Mouse (Mus musculus) left cerebral cortex, postnatal 25 days (tissue): ENCODE measurements around the gene Lsm14b. TPM values are rescaled to one million over a fixed set of nuclear protein-coding genes. Genes with fewer than 3 reads are reported as not detected.
A peak's percentile ranks its signal among the peaks of the same experiment; 100 is the strongest.

Experiments
- DNase-seq, 2 experiments: peaks; one replicate each; pipeline ENCODE4 v3.0.0; 2022; ENCODE audit warnings: low spot score in 2 of 2, mixed read lengths in 1 of 2
- intact Hi-C: fragments of 180-260 bp; cut with DNase I; formaldehyde crosslinking; loops from one replicate; pipeline ENCODE4 v1.15.1; 2025
- total RNA-seq, 2 experiments: library from RNA; stranded (reverse); gene quantifications; 2 replicates each; pipeline ENCODE4 v1.2.3; 2021

Gene Lsm14b
- total RNA-seq, 2 experiments from 2014 or later, result 116 to 118 TPM

GRCm38 (mm10) chr2:180010686-180011085, 14.1 kb upstream of the Lsm14b start:
- intact Hi-C loops, result no loop called here
- no peak for DNase-seq

DNA sequence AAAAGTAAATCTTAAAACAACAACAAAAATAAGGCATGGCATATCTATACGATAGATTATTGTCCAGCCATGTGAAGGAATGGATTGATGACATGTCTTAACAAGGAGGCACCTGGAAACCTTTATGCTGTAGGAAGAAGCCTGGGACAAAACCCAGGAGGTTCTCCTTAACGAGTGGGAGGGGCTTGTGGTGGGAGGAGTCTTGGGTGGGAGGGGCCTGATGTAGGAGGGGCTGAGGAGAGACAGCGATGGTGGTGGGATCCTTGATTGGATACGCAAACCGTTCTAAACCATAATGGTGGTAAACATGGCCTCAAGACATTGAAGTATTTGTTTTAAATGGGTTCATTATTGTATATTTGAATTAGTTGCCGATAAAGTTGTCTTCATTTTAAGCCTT, 13.4 kb upstream of the Lsm14b start:
- intact Hi-C loops, result no loop called here
- DNase-seq, result no peak

GRCm38 (mm10) chr2:180013686-180014085, 11.1 kb upstream of the Lsm14b start:
- intact Hi-C loops, result no loop called here
- DNase-seq, result no peak

- intact Hi-C loops, result no loop called here
Measured at GRCm38 (mm10) chr2:180017632-180018031, 7.2 kb upstream of the Lsm14b start.

DNA sequence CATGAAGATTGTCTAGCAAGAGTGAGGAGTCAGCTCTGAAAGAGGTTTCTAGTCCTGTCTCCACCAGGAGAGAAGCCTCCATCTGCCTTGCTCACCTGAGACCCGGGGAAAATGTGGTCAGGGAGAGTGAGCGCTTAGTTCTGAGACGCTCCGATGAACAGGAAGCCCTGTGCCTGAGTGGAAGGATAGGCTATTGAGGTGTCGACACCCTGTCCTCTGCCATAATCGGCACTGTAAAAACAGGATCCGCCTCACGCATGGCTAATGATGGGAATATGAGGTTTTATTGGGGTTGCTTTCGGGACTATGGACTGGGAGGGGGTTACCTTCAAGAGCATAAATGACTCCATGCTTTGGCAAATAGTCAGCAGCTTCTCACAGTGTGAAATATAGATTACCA, 6.2 kb upstream of the Lsm14b start:
- no peak for DNase-seq
- intact Hi-C loops, result no loop called here

More at GRCm38 (mm10) chr2:180017632-180018031, 7.2 kb upstream of the Lsm14b start:
- DNase-seq, result no peak

- peak; percentile 40 to 46 for DNase-seq
- intact Hi-C loops, result no loop called here
Measured at GRCm38 (mm10) chr2:180020091-180020661, 4.6 kb upstream of the Lsm14b start.

DNA sequence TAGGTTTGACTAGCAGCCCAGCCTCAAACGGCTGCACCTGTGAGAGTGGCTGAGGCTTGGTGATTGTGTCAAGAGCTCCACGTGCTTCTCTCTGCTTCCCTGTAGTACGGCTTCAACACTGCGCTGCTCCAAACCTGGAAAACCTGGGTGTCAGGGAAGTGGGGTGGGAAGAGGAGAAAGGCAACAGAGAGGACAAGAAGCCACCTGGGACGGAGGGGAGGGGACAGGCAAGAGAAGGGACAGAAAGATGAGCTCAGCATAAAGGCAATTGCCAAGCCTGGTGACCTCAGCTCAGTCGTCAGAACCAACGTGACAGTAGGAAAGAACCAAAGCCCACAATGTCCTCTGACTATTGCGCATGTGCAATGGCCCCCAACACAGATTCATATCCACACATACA, 3.9 kb upstream of the Lsm14b start:
- intact Hi-C loops, result no loop called here
- DNase-seq, result no peak

DNA sequence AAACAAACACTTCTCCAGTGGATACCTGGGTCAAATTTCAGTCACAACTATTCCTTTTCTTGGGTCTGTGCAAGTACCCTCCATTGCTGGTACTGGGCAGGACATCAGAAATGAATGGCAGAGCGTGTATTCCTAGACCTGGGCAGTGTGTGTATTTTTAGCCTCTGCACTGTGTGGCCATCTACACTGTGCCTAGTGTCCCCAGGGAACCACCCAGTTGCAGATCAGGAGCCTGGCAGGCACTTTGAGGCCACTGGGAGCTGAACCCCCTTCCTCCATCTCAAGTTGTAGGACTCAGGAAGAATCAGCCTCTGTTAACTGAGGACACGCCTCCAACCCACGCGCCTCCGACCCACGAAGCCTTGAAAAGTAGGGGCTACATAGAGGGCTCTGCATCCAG, 2.0 kb upstream of the Lsm14b start:
- intact Hi-C loops, result no loop called here
- no peak for DNase-seq

- intact Hi-C loops, result loop anchor here (5.0 kb wide), 1 partner anchor 103 kb away; no protein-coding TSS in a partner anchor
Measured at GRCm38 (mm10) chr2:180025135-180025860, 511 bp downstream of the Lsm14b start.

DNA sequence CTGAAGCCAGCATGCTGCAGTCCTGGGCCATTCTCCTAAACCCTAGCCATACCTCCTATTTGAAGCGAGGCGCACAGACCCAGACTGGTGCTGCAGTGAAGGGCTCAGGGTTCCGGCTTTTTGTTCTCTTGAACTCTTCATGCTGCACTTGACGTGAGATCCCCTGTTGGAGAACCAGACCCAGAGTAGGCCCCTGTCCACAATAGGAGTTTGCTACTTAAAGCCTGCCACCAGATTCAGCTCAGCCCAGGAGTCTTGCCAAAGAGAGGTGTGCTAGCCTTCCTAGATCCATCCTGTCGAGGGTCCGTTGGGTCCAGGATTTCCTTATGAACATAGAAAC, 1.0 kb downstream of the Lsm14b start:
- no peak for DNase-seq
- intact Hi-C loops, result loop anchor here (5.0 kb wide), 1 partner anchor 104 kb away; no protein-coding TSS in a partner anchor

More at GRCm38 (mm10) chr2:180025135-180025860, 511 bp downstream of the Lsm14b start:
- peak in 1 of 2 experiments; percentile 31 for DNase-seq

GRCm38 (mm10) chr2:180027768-180028167, 3.0 kb downstream of the Lsm14b start:
- intact Hi-C loops, result loop anchor here (5.0 kb wide), 1 partner anchor 105 kb away; no protein-coding TSS in a partner anchor
- DNase-seq, result no peak

DNA sequence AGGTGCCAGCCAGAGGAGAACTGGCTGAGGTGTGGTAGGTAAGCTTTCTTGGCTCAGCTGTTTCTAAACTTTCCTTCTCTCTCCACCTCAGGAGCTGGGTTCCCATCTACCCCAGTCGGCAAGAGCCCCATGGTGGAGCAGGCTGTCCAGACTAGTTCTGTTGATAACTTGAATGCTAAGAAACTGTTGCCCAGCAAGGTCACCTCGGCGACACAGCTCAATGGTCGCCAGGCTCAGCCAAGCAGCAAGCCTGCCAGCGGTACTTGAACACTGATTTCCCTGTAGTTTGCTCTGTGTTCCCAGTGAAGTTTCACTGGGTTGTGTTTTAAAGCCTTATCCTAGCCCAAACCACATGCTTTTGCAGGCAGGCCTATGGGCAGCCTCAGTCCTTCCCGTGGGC, 6.5 kb downstream of the Lsm14b start:
- intact Hi-C loops, result no loop called here
- no peak for DNase-seq

- no peak for DNase-seq
- intact Hi-C loops, result no loop called here
Measured at GRCm38 (mm10) chr2:180032925-180033324, 8.1 kb downstream of the Lsm14b start.

DNA sequence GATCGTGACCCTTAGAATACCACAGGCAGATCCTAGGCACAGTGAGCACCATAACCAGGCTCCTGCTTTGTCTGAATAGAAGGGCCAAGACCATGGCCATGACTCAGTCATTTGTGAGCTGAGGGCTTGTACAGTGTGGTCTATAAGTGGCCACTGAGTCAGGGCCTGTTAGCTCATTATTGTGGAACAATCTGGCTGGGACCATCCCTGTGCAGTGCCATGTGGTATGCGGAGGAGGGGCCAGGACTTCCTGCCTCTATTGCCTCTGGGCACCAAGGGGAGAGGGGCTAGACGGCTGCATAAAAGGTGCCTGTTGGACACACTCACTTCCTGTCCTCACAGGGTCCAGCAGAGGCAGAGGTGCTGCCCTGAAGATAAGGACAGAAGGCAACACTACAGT, 9.2 kb downstream of the Lsm14b start:
- intact Hi-C loops, result no loop called here
- no peak for DNase-seq

GRCm38 (mm10) chr2:180034753-180035152, 10.0 kb downstream of the Lsm14b start:
- no peak for DNase-seq
- intact Hi-C loops, result no loop called here

GRCm38 (mm10) chr2:180040406-180040805, 15.6 kb downstream of the Lsm14b start:
- intact Hi-C loops, result no loop called here
- DNase-seq, result no peak

- intact Hi-C loops, result loop anchor here (1.0 to 2.0 kb wide), 2 partner anchors 17 to 125 kb away; partner anchors contain the start of gene Lsm14b
Measured at GRCm38 (mm10) chr2:180041577-180042255, 16.9 kb downstream of the Lsm14b start.

GRCm38 (mm10) chr2:180042256-180042857, 17.6 kb downstream of the Lsm14b start, which contains the start of the genes Psma7 and Ss18l1:
Gene Psma7 (minus strand): TSS chr2:180042433.
Gene Ss18l1 (plus strand): TSS chr2:180042509.
- intact Hi-C loops, result loop anchor here (1.0 to 2.0 kb wide), 2 partner anchors 18 to 126 kb away; partner anchors contain the start of gene Lsm14b

More at GRCm38 (mm10) chr2:180041577-180042255, 16.9 kb downstream of the Lsm14b start:
- DNase-seq, result peak; percentile 54 to 58

GRCm38 (mm10) chr2:180042858-180043515, 18.2 kb downstream of the Lsm14b start:
- peak; percentile 67 to 79 for DNase-seq
- intact Hi-C loops, result loop anchor here (1.0 to 2.0 kb wide), 3 partner anchors 19 to 126 kb away; partner anchors contain the start of genes Lsm14b and Taf4

More at GRCm38 (mm10) chr2:180042256-180042857, 17.6 kb downstream of the Lsm14b start, which contains the start of the genes Psma7 and Ss18l1:
- peak; percentile 91 for DNase-seq
